Mouse (Mus musculus) ES-CJ7 (cell line): Measurements from ENCODE around the gene Il20.

ENCODE experiments used
- DNase-seq: peaks from one replicate; pipeline ENCODE4 v3.0.0; 2011; ENCODE audit warnings: low read depth, low spot score

The Il20 gene

DNA sequence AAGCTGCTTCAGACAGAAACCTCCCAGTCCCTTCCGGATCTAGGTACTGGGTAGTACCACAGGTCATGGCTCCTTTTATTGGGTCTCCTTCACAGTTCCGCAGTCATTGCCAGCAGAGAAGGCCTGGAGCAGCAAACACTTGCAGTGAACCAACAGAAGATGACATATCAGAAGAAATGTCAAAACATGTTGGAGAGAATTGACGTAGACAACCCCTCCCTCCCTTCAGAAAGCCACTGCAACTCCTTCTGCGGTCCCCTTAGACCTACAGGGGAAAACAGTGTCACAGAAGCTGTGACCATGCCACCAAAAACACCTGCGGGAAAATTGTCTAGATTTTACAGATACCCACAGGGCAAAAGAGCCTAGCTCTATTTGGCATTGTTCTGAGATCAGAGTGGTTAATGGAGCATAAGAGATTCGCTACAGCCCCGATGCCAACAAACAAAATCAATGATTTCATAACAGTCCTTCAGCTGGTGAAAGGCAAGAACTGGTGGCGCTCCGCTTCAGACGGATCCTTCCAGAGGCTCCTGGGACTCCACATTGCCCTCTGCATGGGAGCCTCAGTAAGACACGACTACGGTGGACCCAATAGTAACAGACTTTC is at the start of gene Il20:
TSS of gene Il20 (minus strand) at position 51 of the 610 bp plus-strand sequence.
- no peak for DNase-seq

DNA sequence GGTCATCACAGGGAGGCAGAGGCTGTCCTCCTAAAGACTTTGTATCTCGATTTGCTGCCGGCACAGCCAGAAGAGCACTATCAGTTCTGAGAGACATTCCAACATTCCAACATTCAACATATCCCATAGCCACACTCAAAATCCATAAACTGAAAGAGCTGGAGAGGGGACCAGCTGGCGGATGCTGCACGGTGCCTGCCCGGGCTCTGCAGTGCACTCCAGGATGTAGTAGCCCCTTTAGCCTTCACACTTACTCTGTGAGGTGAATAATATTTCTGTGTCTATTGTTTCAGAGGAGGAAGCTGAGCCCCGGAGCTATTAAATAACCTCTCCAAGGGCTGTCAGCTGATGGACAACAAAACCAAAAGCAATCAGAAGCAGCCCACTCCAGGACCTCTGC is 35.7 kb upstream of the Il20 start:
- no peak for DNase-seq

DNA sequence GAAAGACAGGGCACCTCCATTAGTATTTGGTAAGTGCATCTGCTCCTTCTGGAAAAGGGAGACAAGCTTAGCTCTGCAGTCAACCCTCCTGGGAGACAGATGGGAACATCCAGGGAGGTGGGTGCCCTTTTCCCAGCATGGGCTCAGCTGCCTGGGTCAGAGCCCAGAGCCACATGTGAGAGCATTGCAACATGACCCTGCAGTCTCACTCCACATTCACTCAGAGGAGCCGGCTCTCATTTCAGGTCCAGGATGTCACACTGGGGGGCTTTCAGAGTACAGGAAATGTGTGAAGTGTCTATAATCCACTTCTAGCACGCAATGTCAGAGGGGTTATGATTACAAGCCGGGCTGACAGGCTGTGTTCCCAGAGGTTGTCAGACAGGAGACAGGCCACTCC is 30.6 kb upstream of the Il20 start:
- DNase-seq, result no peak

DNA sequence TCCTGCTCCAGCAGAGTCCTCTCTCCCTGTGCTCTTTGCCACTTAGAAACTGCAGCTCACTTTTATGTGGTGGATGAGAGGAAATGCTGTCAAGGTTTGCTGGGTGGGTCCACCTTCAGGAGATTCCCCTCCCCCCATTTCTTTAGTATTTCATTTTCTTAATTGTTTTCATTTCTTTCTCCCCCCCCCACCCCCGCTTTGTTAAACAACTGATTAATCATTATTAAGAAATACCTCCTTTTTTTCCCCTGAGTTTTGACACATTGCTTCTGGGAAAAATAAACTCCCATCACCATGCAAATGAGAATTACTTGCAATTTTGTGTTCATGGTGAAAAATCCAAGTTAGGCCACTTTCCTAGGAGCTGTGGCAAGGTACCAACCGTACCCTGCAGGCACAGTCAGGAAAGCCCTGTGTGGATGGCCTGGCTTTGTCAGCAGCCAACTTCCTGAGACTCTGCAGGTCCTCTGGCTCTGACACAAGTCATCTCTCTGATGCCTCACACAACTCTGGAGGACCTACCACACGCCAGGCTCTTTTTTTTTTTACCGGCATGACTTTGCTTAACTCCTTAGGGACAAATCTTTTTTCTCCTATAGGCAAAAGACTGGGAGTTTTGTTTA is 28.9 kb upstream of the Il20 start, which contains the start of gene Il19:
TSS of gene Il19 (minus strand) at position 51 of the 623 bp plus-strand sequence.
- DNase-seq, result no peak

DNA sequence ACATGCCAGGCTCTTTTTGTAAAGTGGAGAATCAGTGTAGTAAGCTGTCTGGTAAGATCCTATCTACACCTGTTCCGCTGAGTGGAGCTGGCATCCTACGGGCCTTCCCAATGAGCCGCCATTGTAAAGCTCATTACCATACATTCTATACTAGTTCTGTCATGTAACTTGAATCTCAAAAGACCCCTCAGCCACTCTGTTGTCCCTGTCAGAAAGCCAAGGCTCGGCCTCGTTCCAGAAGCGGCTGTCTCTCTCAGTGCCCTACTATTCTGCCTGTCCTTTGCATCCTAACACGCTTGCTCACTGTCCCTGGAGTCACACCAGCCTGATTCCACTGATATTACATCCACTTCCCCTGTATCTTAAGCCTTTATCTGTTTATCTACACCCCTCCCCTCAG is 26.9 kb upstream of the Il20 start:
- no peak for DNase-seq

DNA sequence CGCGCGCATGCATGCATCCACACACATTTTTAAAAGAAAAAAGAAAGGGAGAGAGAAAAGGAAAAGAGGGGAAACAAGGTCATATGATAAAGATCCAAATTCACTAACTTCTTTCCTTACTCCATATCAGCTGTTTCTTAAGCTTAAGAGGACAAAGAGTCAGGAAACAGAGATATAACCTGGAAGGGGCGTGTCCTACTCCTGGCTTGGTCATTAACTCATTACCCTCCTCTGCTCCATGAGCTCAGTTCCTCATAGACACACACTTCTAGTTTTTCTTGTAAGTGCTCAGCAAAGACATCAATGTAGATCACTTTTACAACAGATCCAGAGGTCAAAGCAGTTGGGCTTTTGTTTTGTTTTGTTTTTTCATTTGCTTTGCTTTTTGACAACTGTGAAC is 25.9 kb upstream of the Il20 start:
- no peak for DNase-seq

DNA sequence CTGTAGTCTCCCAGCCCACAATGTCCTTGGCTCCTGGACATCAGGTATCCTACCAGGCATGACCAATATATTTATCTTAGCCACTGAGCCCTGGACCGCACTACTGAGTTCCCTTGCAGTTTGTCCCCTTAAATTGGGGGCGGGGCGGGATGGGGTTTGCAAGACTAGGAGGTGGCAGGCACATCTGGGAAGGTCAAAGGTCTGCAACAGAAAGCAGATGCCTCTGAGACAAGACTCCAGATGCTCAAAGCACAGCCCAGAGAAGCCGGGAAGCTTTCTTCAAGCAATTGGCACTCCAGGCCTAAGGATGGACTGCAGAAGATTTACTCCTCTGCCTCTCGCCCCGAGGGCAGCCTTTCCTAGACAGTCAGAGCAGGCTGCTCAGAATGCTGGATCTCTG is 25.1 kb upstream of the Il20 start:
- no peak for DNase-seq

DNA sequence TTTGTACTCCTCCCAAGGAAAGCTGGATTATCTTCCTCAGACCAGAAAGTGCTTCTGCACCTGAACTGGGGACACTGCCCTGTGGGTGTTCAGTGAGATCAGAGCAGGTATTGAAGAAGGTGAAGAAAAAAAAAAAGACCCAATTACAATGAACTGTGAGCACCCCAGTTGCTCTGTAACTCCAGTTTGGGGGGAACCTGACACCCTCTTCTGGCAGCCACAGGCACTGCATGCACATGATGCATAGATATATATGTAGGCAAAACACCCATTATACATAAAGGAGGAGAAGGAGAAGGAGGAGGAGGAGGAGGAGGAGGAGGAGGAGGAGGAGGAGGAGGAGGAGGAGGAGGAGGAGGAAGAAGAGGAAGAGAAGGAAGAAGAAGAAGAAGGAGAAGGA is 15.2 kb upstream of the Il20 start:
- peak; percentile 26 for DNase-seq

DNA sequence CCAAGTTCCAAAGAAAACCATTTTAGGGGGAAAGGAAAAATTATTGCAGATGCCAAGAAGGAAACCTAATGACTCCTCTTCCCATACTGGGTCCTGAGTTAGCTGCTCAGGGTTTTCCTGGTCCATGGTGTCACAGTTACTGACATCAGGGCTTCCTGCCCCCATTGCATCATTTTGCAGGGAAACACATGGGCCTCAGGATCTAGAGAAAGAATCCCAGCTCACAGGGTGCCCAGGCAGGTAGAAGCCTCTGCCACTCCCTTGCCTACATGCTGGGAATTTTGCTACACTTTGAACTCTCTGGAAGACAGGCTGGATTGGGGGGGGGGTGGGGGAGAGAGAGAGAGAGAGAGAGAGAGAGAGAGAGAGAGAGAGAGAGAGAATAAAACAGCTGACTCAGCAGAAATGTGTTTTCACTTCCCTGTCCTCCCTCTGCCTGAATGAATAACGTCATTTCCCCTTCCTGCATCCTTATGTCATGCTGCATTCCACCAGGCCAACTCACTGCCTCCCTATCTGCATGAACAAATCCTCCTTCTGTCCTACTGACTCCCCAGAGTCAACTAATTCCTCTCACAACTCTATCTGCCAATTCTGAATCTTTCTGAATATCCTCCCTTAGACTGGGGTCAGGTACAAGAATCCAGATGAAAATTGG is 7.2 kb upstream of the Il20 start:
- no peak for DNase-seq

DNA sequence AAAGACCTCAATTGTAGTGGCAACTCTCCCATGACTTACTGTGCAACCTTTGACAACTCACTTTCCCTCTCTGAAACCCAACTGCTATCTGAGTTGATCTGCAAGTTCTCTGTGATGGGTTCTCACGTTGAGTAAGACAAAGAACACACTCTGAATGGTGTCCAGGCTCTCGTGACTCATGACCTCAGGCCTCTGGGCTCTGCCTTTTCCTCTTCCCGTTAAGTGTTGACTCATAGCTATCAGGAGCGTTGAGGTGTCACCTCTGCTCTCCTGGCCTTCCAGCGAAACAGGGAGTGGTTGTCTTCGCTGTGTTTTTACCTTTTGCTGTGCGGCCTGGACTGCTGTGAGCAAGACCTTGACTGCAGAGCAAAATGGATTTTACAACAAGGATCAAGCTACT is 8.7 kb downstream of the Il20 start:
- DNase-seq, result no peak

DNA sequence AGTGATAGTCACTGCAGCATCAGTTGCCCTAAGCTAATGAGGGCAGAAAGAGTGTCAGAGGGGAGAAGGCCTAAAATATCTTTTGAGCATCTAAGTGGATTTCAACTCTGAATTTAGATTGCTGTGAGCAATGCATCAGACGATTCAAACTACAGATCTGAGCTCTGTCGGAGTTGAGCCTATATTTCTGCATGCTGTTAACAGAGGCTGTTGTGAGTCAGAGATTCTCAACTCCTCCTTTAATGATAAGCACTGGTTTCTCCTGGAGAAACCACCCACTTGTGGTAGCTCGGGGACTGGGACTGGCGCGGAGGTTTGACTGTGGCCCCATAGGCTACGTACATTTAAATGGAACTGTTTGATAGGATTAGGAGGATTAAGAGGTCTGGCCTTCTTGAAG is 16.8 kb downstream of the Il20 start:
- DNase-seq, result no peak

DNA sequence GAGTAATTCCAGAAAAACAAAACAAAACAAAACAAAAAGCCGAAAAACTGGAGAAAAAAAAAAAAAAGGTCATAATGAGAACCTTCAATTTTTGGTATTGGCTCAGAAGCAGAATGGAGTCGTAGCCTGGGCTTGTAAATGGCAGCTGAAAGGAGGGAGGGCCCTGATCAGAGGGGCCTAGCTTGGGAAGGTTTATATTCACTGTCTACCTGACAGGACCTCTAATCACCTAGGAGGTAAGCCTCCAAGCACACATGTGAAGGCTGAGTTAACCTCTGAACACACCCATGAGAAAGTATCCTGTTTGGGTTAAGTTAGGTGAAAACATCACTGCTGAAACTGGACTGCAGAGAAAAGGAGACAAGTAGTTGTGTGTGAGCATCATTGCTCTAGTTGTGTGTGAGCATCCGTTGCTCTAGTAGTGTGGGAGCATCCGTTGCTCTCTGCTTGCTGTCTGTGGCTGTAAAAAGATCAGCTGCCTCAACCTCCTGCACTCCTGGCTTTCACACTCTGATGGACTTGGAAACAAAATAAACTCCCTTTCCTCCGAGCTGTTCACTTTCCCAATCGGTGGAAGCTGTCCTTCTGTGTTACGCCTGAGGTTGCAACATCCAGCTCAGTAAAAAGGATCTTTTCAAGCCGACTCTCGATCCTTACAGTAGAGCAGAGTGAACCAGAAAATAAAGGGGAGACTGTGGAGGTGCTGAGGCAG is 17.8 kb downstream of the Il20 start:
- DNase-seq, result no peak

DNA sequence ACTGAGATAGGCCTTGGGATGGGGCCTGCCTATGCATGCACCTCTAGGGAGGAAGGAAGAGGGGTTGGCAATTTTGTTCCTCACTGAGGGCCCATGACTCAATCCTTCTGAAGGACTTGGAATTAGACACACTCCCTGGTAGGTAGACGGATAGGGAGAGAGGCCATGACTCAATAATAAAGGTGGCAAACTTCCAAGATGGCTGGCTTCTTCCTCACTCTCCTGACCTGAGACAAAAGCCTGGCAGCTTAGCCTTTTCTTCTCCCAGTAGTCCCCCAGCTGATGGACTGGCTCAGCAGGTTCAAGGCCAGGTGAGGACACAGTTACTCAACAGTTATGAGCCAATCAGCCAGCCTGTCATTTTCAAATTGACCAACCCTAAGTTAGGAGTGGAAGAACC is 18.8 kb downstream of the Il20 start:
- DNase-seq, result no peak

DNA sequence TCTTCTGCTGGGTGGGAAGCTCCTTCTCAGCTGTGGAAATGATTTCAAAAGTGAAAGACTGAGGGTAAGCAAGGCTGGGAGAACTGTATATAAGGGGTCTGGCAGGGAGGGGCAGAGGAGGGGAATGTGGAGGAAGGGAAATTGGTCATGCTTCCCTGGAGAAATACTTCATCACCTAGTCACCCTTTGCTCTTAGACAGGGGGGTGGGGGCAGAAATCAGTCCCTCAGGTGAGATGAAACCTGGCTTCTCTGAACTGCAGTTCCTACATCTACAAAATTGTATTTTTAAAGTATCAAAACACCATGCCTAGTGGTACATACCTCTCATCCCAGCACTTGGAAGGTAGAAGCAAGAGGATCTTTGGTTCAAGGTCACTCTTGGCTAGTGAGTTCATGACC is 23.9 kb downstream of the Il20 start, which contains the start of gene Il24:
TSS of gene Il24 (minus strand) at position 101 of the 400 bp plus-strand sequence.
- DNase-seq, result no peak

DNA sequence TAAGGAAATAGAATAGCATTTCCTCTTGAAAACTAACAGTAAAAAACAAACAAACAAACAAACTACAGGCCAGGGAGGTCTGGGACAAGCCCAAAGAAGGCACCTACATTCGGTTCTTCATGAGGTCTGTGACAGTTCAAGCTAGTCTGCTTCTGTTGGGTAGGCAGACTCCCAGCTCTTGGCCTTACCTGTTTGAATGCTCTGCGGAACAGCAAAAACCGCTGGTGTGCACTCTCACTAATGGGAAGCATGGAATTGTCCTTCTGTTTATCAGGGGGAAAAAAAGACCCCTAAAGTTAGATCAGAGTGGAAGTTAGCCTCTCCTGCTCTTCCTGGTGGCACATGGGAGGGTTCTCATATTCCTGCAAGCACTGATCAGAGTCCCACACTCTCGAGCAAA is 28.1 kb downstream of the Il20 start:
- DNase-seq, result no peak

DNA sequence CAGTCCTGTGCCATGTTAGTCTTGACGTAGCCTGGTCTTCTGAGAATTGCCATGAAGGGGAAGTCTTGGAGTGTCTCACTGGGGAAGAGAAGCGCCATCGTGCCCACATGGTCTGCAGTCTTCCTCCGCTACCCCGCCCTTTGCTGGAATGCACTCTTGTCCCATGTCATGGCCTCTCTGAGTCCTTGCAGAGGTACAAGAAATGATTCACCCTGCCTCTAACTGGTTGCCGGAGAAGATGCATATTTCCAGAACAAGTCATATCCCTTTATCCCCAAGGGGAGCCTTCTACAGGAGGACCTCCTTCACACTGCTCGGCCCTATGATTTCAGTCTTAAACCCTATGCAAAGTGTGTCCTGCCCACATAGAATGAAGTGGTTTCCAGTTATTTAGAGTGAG is 31.3 kb downstream of the Il20 start:
- DNase-seq, result no peak

DNA sequence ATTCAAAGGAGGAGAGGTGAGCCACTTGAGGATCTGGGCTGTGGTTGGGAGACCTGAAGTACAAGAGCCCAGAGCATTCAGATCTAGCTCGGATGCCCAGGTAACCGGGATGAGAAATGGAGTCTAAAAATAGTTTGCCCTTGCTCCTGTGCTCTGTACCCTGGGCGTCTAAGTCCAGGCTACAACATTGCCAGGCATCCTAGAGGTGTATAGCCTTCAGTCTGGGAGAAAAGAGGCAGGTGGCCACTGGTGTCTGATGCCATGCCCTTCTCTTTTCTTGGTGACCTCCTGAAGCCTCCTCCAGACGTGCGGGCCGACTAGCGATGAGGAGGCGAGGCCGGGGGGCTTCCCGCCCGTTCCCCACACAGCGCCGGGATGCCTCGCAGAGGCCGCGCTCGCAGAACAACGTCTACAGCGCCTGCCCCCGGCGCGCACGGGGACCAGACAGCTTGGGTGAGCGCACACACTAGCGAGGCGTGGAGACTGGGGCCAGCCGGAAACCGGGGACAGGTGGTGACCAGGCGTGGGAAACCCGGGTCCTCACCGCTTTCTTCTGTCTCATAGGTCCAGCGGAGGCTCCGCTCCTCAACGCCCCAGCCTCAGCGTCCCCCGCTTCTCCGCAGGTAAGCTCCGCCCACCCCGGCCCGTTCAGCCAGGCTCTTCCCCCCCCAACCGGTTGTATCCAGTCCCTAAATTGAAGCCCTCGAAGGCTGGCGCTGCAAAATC is 33.2 kb downstream of the Il20 start:
- DNase-seq, result peak; percentile 36

DNA sequence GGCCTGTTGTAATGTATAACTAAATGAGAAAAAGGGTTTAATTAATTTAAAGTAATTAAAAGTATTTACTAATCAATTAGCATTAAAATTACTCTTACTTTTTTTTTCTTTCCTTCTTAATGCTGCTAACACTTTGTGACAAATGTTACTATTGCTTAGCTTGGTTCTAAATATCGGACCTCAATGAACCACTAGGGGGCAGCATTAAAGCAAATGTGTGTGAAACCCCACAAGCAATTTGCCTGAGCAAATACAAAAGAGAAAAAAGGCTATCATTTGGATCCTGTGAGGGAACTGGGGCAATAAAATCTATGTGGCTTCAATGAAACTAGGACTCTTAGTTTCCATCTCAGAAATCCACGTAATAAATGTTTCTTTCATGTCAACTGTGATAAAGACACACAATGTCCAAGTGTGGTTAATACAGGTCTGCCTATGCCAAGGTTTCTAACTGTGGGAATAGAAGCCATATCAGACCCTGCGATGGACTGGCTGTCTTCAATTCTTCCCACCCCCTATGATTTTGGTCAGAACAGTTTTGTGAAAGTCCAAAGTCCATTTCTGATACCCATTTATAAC is 34.2 kb downstream of the Il20 start:
- peak; percentile 75 for DNase-seq

DNA sequence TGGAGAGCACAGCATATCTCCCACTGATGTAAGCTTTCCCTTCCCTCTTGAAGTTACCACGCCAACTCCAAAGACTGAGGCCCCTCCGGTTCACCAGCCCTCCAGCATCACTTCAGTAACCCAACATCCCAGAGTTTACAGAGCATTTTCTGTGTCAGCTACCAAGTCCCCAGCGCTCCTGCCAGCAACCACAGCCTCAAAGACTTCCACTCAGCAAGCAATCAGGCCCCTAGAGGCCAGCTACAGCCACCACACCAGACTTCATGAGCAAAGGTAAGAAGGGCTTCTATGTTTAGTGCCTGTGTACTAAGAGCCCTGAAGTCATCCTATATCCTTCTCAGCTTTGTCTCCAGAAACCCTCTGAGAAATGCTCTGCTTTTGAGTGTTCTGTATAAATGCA is 35.3 kb downstream of the Il20 start:
- DNase-seq, result peak; percentile 43

DNA sequence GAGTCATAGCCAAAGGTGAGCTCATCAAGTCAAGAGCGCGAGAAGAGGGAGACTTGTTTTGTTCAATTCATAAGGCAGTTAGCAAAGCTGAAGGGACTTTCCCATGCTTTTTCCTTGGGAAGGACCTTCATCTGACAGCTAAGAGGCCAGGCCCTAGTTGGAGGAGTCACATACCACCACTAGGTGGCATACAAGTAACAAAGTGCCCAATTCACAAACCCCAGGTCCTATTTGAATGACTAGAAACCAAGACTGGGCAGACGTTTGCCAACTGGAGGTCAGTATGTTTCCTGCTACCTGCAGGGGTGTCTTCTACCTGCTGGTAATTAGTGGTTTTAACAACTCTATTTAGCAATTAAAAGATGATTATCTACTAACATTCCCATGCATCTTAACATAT is 36.1 kb downstream of the Il20 start:
- DNase-seq, result peak; percentile 67

DNA sequence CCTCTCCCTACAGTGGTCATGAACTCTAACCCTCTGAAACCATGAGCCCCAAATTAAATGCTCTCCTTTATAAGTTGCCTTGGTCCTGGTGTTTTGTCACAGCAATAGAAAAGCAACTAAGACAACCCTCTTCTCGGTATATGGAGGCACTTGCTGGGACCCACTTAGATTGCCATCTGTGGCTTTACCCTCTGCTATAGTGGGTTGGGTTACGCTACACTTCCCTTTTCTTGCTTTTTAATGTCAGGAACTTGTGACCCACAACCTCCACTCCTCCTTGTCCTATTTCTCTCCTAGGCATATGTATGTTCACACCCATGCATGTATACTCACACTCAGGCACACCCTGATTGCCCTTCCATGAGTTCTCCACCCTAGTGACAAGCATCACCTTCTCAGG is 38.3 kb downstream of the Il20 start:
- DNase-seq, result no peak
